Mouse (Mus musculus): Measurements from ENCODE around the gene Stum. TPM values are rescaled to one million over a fixed set of nuclear protein-coding genes. Genes with fewer than 3 reads are reported as not detected.

Gene Stum
- total RNA-seq, 2 experiments from 2014 or later, result not detected

GRCm38 (mm10) chr1:180500641-180501040 lies 17.3 kb upstream of the Stum start:
- no peak for ATAC-seq (replicated peaks; ENCODE audit: low FRiP score, low TSS enrichment, poor library complexity, severe bottlenecking)

- ATAC-seq (replicated peaks; ENCODE audit: low FRiP score, low TSS enrichment, poor library complexity, severe bottlenecking), result no peak
These were observed 16.9 kb upstream of the Stum start for GRCm38 (mm10) chr1:180500218-180500617.

- ATAC-seq (replicated peaks; ENCODE audit: low FRiP score, low TSS enrichment, poor library complexity, severe bottlenecking), result no peak
These were observed 16.5 kb upstream of the Stum start for GRCm38 (mm10) chr1:180499766-180500165.

GRCm38 (mm10) chr1:180492777-180493176 lies 9.5 kb upstream of the Stum start:
- no peak for ATAC-seq (replicated peaks; ENCODE audit: low FRiP score, low TSS enrichment, poor library complexity, severe bottlenecking)

GRCm38 (mm10) chr1:180485346-180485745 lies 2.0 kb upstream of the Stum start:
- no peak for ATAC-seq (replicated peaks; ENCODE audit: low FRiP score, low TSS enrichment, poor library complexity, severe bottlenecking)

- ATAC-seq (replicated peaks; ENCODE audit: low FRiP score, low TSS enrichment, poor library complexity, severe bottlenecking), result no peak
These were observed 385 bp downstream of the Stum start for GRCm38 (mm10) chr1:180482840-180483398.

GRCm38 (mm10) chr1:180481956-180482355 lies 1.3 kb downstream of the Stum start:
- no peak for ATAC-seq (replicated peaks; ENCODE audit: low FRiP score, low TSS enrichment, poor library complexity, severe bottlenecking)

GRCm38 (mm10) chr1:180481331-180481730 lies 2.0 kb downstream of the Stum start:
- no peak for ATAC-seq (replicated peaks; ENCODE audit: low FRiP score, low TSS enrichment, poor library complexity, severe bottlenecking)

GRCm38 (mm10) chr1:180480325-180480724 lies 3.0 kb downstream of the Stum start:
- ATAC-seq (replicated peaks; ENCODE audit: low FRiP score, low TSS enrichment, poor library complexity, severe bottlenecking), result no peak

GRCm38 (mm10) chr1:180473566-180473965 lies 9.7 kb downstream of the Stum start:
- no peak for ATAC-seq (replicated peaks; ENCODE audit: low FRiP score, low TSS enrichment, poor library complexity, severe bottlenecking)

GRCm38 (mm10) chr1:180468004-180468403 lies 15.3 kb downstream of the Stum start:
- no peak for ATAC-seq (replicated peaks; ENCODE audit: low FRiP score, low TSS enrichment, poor library complexity, severe bottlenecking)

GRCm38 (mm10) chr1:180465620-180466019 lies 17.7 kb downstream of the Stum start:
- ATAC-seq (replicated peaks; ENCODE audit: low FRiP score, low TSS enrichment, poor library complexity, severe bottlenecking), result no peak

GRCm38 (mm10) chr1:180464357-180464756 lies 18.9 kb downstream of the Stum start:
- no peak for ATAC-seq (replicated peaks; ENCODE audit: low FRiP score, low TSS enrichment, poor library complexity, severe bottlenecking)

GRCm38 (mm10) chr1:180462983-180463475 lies 20.3 kb downstream of the Stum start:
- ATAC-seq (replicated peaks; ENCODE audit: low FRiP score, low TSS enrichment, poor library complexity, severe bottlenecking), result no peak

- no peak for ATAC-seq (replicated peaks; ENCODE audit: low FRiP score, low TSS enrichment, poor library complexity, severe bottlenecking)
These were observed 20.9 kb downstream of the Stum start for GRCm38 (mm10) chr1:180462396-180462795.

- no peak for ATAC-seq (replicated peaks; ENCODE audit: low FRiP score, low TSS enrichment, poor library complexity, severe bottlenecking)
These were observed 22.6 kb downstream of the Stum start for GRCm38 (mm10) chr1:180460721-180461120.

- ATAC-seq (replicated peaks; ENCODE audit: low FRiP score, low TSS enrichment, poor library complexity, severe bottlenecking), result no peak
These were observed 24.6 kb downstream of the Stum start for GRCm38 (mm10) chr1:180458680-180459079.

- no peak for ATAC-seq (replicated peaks; ENCODE audit: low FRiP score, low TSS enrichment, poor library complexity, severe bottlenecking)
These were observed 25.0 kb downstream of the Stum start for GRCm38 (mm10) chr1:180458274-180458673.

GRCm38 (mm10) chr1:180449641-180450040 lies 33.7 kb downstream of the Stum start:
- no peak for ATAC-seq (replicated peaks; ENCODE audit: low FRiP score, low TSS enrichment, poor library complexity, severe bottlenecking)

GRCm38 (mm10) chr1:180444411-180444810 lies 38.9 kb downstream of the Stum start:
- ATAC-seq (replicated peaks; ENCODE audit: low FRiP score, low TSS enrichment, poor library complexity, severe bottlenecking), result no peak

- ATAC-seq (replicated peaks; ENCODE audit: low FRiP score, low TSS enrichment, poor library complexity, severe bottlenecking), result no peak
These were observed 43.8 kb downstream of the Stum start for GRCm38 (mm10) chr1:180439496-180439895.

GRCm38 (mm10) chr1:180434925-180435324 lies 48.4 kb downstream of the Stum start:
- ATAC-seq (replicated peaks; ENCODE audit: low FRiP score, low TSS enrichment, poor library complexity, severe bottlenecking), result no peak

Data from megakaryocyte-erythroid progenitor cell, adult 5-6 weeks (primary cell).